Comparison of ENCODE assay signal across 8 mouse cellular contexts in genomic region chr6:47454575-47455571, GRCm38 (mm10). TPM values are rescaled to one million over a fixed set of nuclear protein-coding genes. Genes with fewer than 3 reads are reported as not detected.
DNase-seq lines count a peak whose midpoint lies in the region; ATAC-seq lines count a peak whose summit lies in the region.

No protein-coding gene starts in this region.

- under 1% methylated on average over 71 of the region's 79 CpGs for WGBS in embryonic facial prominence, embryonic 12.5 days

- peaks cover 7% of the 10 kb centered on the region for H3K4me1 ChIP-seq in embryonic facial prominence, embryonic 12.5 days

- peak overlapping the region; percentile 99 for H3K9ac ChIP-seq in embryonic facial prominence, embryonic 12.5 days

- H3K4me2 ChIP-seq in embryonic facial prominence, embryonic 12.5 days (replicated peaks): peak overlapping the region; percentile 61

- no peaks in the 10 kb centered on the region for H3K27me3 ChIP-seq in embryonic facial prominence, embryonic 12.5 days

- H3K4me3 ChIP-seq in embryonic facial prominence, embryonic 12.5 days: peak overlapping the region; percentile 88

- no peaks in the 10 kb centered on the region for H3K36me3 ChIP-seq in embryonic facial prominence, embryonic 12.5 days

- no peaks in the 10 kb centered on the region for H3K9me3 ChIP-seq in embryonic facial prominence, embryonic 12.5 days

- DNase-seq in 3T3-L1 (ENCODE audit: low read depth, low spot score): peak; percentile 61
- peak; percentile 72 for DNase-seq in adrenal gland, postnatal 25 days
- DNase-seq in heart, adult 8-10 months (ENCODE audit: low spot score): peak; percentile 36
- DNase-seq in kidney, adult 8-10 months: peak; percentile 41 to 58
- DNase-seq in liver: peak; percentile 83
- peak; percentile 6 to 35 for DNase-seq in monocyte, adult 2 months (ENCODE audit: low read depth in 1 of 2, low spot score in 2 of 2)
- peak; percentile 45 to 51 for DNase-seq in spleen, postnatal 36 days (ENCODE audit: low spot score in 2 of 2)

- peak; percentile 84 for ATAC-seq in embryonic facial prominence, embryonic 12.5 days (ENCODE audit: insufficient number of reproducible peaks, insufficient read depth, low FRiP score, low TSS enrichment)

- H3K27ac ChIP-seq in embryonic facial prominence, embryonic 12.5 days: peak overlapping the region; percentile 98

RNA-seq across cellular contexts. Expression of gene Cul1, which starts 1.7 kb away (rescaled TPM):
- total RNA-seq in adrenal gland, postnatal 25 days (2021): 113 and 115 TPM in 2 replicates
- 149 and 167 TPM in 2 replicates for polyA plus RNA-seq in embryonic facial prominence, embryonic 12.5 days (2016; fragmentation: Nextera tagmentation; extraction: Ambion mirVana)
- total RNA-seq in heart, adult 8-10 months (2022): 10 to 100 TPM; 57.7 to 67.0 (median 61.7) TPM

Comparison
In these comparisons a context has a peak if more than half of its experiments do, and no peak if none do; other contexts are left out.
1. Peak in every context shown above with its lines: DNase-seq, ATAC-seq, H3K4me3 ChIP-seq and H3K27ac ChIP-seq.
2. DNase-seq: peak in every context shown above with its lines; median percentile 83 in liver; 72 in adrenal gland, postnatal 25 days; 61 in 3T3-L1; 50 in kidney, adult 8-10 months; 48 in spleen, postnatal 36 days; 36 in heart, adult 8-10 months; 20 in monocyte, adult 2 months.